Mouse (Mus musculus) G1E-ER4 (cell line): Measurements from ENCODE around the gene Klf15. TPM values are rescaled to one million over a fixed set of nuclear protein-coding genes. Genes with fewer than 3 reads are reported as not detected.

Source experiments
- GATA1 ChIP-seq: IDR thresholded peaks from one replicate; pipeline ENCODE4 v1.8.0; 2012; ENCODE audit warnings: low read length, inconsistent platforms
- polyA plus RNA-seq: library from polyadenylated mRNA; stranded (reverse); fragments of >175 nt; gene quantifications from 2 replicates; pipeline ENCODE4 v1.2.3, GENCODE M21; 2012

The Klf15 gene
- polyA plus RNA-seq, result 0.03 TPM in 1 of 2 replicates, not detected in the other

GRCm38 (mm10) chr6:90462181-90462706, at the start of gene Klf15:
Gene Klf15 (plus strand): TSS chr6:90462576.
- no peak for TF ChIP-seq GATA1

GRCm38 (mm10) chr6:90422565-90422964, 39.8 kb upstream of the Klf15 start:
- TF ChIP-seq GATA1, result no peak

- TF ChIP-seq GATA1, result no peak
Observed at GRCm38 (mm10) chr6:90425361-90425760, 37.0 kb upstream of the Klf15 start.

- no peak for TF ChIP-seq GATA1
Observed at GRCm38 (mm10) chr6:90426003-90426402, 36.4 kb upstream of the Klf15 start.

- no peak for TF ChIP-seq GATA1
Observed at GRCm38 (mm10) chr6:90428380-90428974, 33.9 kb upstream of the Klf15 start, which contains the start of gene Cfap100. Gene Cfap100 (minus strand): TSS chr6:90428797.

GRCm38 (mm10) chr6:90429911-90430310, 32.5 kb upstream of the Klf15 start:
- TF ChIP-seq GATA1, result no peak

- TF ChIP-seq GATA1, result no peak
Observed at GRCm38 (mm10) chr6:90431487-90431886, 30.9 kb upstream of the Klf15 start.

GRCm38 (mm10) chr6:90434687-90435086, 27.7 kb upstream of the Klf15 start:
- TF ChIP-seq GATA1, result no peak

GRCm38 (mm10) chr6:90435195-90435618, 27.2 kb upstream of the Klf15 start:
- TF ChIP-seq GATA1, result no peak

GRCm38 (mm10) chr6:90436192-90436907, 26.0 kb upstream of the Klf15 start:
- no peak for TF ChIP-seq GATA1

GRCm38 (mm10) chr6:90437041-90437440, 25.3 kb upstream of the Klf15 start:
- TF ChIP-seq GATA1, result no peak

- TF ChIP-seq GATA1, result no peak
Observed at GRCm38 (mm10) chr6:90446883-90447282, 15.5 kb upstream of the Klf15 start.

GRCm38 (mm10) chr6:90450179-90450578, 12.2 kb upstream of the Klf15 start:
- no peak for TF ChIP-seq GATA1

GRCm38 (mm10) chr6:90450697-90451096, 11.7 kb upstream of the Klf15 start:
- no peak for TF ChIP-seq GATA1

GRCm38 (mm10) chr6:90451512-90451911, 10.9 kb upstream of the Klf15 start:
- no peak for TF ChIP-seq GATA1

- TF ChIP-seq GATA1, result no peak
Observed at GRCm38 (mm10) chr6:90452603-90453002, 9.8 kb upstream of the Klf15 start.

- no peak for TF ChIP-seq GATA1
Observed at GRCm38 (mm10) chr6:90453751-90454150, 8.6 kb upstream of the Klf15 start.
